Mouse (Mus musculus) adrenal gland, postnatal 10 days (tissue): ENCODE measurements at regions not wholly inside any gene's neighbourhood (a gene's known extent, or its start where the extent isn't known, plus 50 kb on each side); places are given as distances from the start of the nearest gene placed in this dataset.
"Not testable (repeated sequence)": the region's sequence is repeated elsewhere in the genome, so short reads cannot be mapped to it uniquely, and the experiment has no call there.

Experiments
- DNase-seq: peaks from one replicate; pipeline ENCODE4 v3.0.0; 2021; ENCODE audit warnings: mixed read lengths

- no peak for DNase-seq
Measured at GRCm38 (mm10) chr12:77089624-77090278, 127.8 kb upstream of the Max start.

- no peak for DNase-seq
Measured at GRCm38 (mm10) chr12:77088452-77088851, 126.5 kb upstream of the Max start.

GRCm38 (mm10) chr12:77086931-77087330, 124.9 kb upstream of the Max start:
- not testable (repeated sequence) for DNase-seq

GRCm38 (mm10) chr12:77085894-77086293, 123.9 kb upstream of the Max start:
- DNase-seq: no peak

- DNase-seq: no peak
Measured at GRCm38 (mm10) chr12:77085244-77085643, 123.2 kb upstream of the Max start.

- no peak for DNase-seq
Measured at GRCm38 (mm10) chr12:77084744-77085143, 122.7 kb upstream of the Max start.

GRCm38 (mm10) chr12:77084343-77084742, 122.3 kb upstream of the Max start:
- no peak for DNase-seq

- DNase-seq: no peak
Measured at GRCm38 (mm10) chr12:77083760-77084159, 121.8 kb upstream of the Max start.

- no peak for DNase-seq
Measured at GRCm38 (mm10) chr12:77081774-77082173, 119.8 kb upstream of the Max start.

- no peak for DNase-seq
Measured at GRCm38 (mm10) chr12:77079481-77079880, 117.5 kb upstream of the Max start.

GRCm38 (mm10) chr12:77076678-77077077, 114.7 kb upstream of the Max start:
- no peak for DNase-seq

- DNase-seq: no peak
Measured at GRCm38 (mm10) chr12:77074602-77075001, 112.6 kb upstream of the Max start.

GRCm38 (mm10) chr12:77071700-77072099, 109.7 kb upstream of the Max start:
- no peak for DNase-seq

GRCm38 (mm10) chr12:77067938-77068337, 105.9 kb upstream of the Max start:
- DNase-seq: no peak

GRCm38 (mm10) chr12:77067115-77067514, 105.1 kb upstream of the Max start:
- no peak for DNase-seq

GRCm38 (mm10) chr12:77065645-77066512, 103.9 kb upstream of the Max start:
- no peak for DNase-seq

- no peak for DNase-seq
Measured at GRCm38 (mm10) chr12:77064048-77064447, 102.0 kb upstream of the Max start.

GRCm38 (mm10) chr12:77061562-77061847, 99.5 kb upstream of the Max start:
- DNase-seq: no peak

- DNase-seq: peak; percentile 70
Measured at GRCm38 (mm10) chr12:77060766-77061561, 99.0 kb upstream of the Max start.

- peak; percentile 55 for DNase-seq
Measured at GRCm38 (mm10) chr12:77060060-77060695, 98.2 kb upstream of the Max start.

GRCm38 (mm10) chr12:77059679-77060059, 97.7 kb upstream of the Max start:
- no peak for DNase-seq

- no peak for DNase-seq
Measured at GRCm38 (mm10) chr12:77058596-77059190, 96.7 kb upstream of the Max start.
